Mouse (Mus musculus) kidney, adult 18-20 months (tissue): ENCODE measurements around the gene Nmb.
"Not testable (repeated sequence)": the region's sequence is repeated elsewhere in the genome, so short reads cannot be mapped to it uniquely, and the experiment has no call there.

ENCODE experiments used
- DNase-seq: peaks from one replicate; pipeline ENCODE4 v3.0.0; 2021

Gene Nmb

DNA sequence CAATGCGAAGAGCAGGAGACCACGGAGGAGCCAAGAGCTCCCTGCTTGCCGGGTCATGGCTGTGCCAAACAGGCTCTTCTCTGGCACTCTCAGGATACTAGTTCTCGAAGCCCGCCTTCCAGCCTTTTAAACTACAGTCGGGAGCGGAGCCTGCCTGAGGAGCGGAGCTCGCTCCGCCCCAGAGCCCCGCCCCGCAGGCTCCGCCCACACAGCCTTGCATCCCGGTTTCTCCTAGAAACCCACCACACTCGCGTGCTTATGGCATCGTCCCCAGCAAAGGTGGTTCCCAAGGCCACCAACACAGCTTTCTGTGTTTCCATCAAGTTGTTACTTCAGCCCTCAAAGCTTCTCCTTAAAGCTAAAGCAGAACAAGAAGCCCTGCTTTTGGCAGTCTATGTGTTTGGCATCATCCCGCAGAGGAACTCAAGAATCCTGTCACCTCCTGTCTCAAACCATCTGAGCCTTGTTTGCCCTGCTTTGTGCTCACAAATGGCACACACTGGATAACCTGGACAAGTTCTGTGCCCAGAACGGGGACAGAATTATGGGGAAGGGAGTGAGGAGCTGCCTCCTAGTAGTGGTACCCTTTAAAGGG lies at the start of gene Nmb:
Nmb (minus strand) TSS at position 156 of the 595 bp plus-strand sequence.
- peak; percentile 79 for DNase-seq

DNA sequence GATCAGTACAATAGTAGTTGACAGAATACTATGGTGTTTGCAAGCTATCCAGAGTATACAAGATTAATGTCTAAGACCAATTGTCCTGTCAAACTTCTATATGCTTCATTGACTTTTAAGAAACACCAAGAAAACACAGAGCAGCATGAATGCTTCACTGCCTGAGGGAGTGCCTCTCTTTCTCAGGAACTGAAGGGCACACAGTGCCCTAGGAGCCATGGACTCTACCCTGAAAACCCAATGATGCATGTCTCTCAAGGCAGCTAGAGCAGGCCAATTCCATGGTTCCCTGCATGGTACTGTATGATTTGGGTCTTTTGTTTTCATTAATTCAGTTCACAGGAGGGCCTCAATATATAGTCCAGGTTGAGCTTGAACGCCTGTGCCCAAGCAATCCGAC lies 49.4 kb upstream of the Nmb start:
- no peak for DNase-seq

DNA sequence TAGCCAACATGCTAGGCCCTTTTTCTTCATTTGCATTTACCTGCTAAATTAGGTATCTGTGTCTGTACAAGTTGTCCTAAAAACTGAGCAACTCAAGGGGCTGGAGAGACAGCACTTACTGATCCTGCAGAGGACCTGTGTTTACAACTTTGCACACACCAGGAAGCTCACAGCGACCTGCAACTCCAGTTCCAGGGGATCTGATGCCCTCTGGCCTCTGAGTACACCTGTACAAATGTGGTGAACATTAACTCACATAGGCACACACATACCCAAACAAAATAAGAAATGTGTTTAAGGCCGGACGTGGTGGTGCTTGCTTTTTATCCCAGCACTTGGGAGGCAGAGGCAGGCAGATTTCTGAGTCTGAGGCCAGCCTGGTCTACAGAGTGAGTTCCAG lies 47.3 kb upstream of the Nmb start:
- no peak for DNase-seq

DNA sequence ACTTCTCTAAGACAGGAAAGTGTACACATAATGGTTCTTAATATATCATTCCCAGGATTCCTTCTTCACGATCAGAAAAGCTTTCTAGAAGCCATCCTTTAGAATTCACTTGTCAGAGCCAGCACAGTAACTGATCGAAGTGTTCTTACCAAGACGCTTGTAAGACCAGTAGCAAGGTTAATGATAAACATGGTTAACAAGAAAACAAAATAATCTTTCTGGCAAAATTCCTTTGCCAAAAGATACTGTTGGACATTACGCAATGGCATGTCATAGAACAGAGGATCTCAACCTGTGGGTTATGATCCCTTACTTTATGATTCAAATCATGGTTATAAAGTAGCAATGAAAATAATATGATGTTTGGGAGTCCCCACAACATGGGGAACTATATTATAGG lies 46.6 kb upstream of the Nmb start:
- DNase-seq = no peak

DNA sequence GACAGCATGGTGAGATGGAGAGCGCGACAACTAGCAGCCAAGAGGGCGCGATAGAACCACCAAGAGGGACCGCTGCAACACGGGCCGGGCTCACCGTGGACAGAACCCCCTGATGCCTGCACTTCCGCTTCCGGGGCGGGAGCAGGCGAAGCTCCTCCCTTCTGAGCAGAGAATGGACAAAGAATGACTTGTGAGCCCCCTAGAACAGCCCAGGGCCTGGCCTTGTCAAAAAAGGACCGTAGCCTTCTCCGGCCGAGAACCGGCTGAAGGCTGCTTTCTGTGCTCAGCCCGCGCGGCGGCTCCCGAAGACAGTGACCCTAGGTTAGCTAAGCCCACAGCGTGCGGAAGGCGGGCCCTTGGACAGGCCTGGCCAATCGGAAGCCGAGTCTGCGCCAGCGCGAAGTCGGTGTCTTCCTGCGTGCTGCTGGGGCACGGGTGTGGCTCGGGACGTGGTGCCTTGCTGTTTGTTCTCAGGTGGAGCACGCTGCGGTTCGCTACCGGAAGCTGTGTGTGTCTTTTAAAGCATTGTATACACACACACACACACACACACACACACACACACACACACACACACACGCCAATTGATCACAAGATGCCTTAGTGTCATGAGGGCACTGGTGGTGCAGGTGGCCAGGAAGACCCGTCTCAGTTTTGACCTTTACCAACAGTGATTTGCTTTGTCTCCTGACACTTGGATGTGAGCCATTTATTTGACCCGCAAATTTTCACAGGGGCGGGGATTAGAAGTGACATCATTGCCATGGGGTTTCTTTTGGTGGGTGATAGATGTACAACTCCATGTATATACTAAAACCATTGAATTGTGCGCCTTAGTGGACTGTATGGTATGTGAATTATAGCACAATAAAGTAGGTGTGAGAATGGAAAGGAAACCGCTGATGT lies 42.8 kb upstream of the Nmb start, which contains the start of gene Sec11a:
Sec11a (minus strand) TSS at position 336 of the 906 bp plus-strand sequence.
- peak; percentile 97 for DNase-seq

DNA sequence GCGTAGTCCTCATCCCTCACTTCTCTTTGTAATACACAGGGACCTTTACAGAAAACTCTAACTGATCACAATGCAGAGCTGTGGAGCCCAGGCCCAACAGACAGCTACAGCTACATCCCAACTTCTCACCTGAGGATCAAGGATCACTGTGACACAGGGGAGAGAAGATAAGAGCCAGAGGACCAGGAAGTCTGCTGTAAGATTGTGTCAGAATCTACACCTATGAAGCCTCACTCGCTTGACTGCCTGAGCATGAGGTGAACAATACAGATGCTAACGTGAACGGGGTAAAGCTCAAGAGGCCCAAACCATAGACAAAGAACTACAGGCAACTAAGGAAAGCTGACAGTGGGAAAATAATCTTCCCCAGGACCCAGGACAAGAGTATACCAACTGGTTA lies 34.9 kb upstream of the Nmb start:
- no peak for DNase-seq

DNA sequence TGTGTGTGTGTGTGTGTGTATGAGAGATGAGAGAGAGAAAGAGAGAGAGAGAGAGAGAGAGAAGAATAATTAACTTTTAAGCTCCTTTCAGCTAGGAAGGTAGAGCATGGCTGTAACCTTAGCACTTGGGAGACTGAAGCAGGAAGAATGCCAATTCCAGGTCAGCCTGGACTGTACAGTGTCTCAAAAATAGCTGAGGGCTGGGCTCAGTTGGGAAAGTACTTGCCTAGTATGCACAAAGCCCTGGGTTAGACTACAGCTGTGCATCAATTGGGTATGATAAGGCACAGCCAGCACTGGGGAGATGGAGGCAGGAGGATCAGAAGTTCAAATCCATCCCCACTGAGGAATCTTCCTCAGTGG lies 32.4 kb upstream of the Nmb start:
- not testable (repeated sequence) for DNase-seq

DNA sequence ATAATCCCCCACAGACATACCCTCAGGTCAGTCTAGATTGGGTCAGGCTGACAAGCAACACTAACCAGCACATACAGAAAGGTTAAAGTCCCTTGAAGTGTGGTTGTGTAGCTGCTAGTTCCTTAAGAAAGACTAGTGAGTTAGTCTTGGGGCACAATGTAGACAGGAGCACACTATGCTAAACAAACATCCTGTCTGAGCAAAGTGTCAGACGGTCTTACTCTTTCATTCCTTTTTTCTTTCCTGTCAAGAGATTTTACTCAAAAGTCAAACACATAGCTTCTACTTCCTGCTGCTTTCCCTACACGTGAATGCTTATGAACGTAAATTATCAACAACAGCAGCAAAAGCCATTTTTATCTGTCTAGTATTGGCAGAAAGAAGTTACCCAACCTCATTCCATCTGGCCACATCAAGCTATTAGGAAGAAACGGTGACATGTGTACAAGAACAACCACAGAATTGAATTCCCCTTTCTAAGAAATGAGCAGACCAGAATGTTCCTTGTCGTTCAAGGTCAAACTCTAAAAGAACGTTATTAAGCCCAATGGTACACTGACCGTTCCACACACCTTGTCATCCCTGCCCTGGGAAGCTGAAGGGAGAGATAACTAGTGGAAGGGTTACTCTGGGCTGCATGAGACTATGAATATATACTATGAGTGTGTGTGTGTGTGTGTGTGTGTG lies 31.9 kb upstream of the Nmb start:
- DNase-seq = not testable (repeated sequence)

DNA sequence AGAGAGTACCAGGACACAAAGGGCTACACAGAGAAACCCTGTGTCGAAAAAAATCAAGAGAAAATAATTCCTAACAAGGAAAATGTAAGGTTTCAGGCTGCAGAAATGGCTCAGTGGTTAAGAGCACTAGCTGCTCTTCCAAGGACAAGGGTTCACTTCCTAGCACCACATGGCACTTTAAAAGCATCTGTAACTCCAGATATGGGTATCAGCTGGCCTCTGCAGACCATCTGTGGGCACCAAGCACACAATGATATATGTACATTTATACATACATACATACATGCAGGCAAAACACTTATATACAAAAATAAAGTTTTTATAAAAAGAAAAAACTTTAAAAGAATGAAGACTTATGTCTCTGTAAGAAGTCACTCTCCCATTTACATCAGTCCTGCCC lies 31.0 kb upstream of the Nmb start:
- no peak for DNase-seq

DNA sequence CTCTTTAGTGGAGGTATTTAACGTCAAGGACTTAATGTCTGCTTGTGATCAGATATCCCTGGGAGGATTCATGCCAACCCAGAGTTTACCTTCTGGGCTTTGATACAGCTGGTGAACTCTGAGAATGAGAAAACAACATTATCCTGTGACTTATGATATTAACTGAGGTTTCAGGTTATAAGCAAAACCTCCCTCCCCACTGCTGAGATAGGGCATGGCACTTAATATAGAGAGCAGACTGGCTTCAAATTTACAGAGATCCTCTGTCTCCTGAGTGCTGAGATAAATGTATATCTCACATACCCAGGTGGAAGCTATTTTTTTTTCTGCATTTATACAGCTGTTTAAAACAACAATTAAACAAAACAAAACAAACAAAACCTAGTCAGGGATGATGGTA lies 27.9 kb upstream of the Nmb start:
- no peak for DNase-seq

DNA sequence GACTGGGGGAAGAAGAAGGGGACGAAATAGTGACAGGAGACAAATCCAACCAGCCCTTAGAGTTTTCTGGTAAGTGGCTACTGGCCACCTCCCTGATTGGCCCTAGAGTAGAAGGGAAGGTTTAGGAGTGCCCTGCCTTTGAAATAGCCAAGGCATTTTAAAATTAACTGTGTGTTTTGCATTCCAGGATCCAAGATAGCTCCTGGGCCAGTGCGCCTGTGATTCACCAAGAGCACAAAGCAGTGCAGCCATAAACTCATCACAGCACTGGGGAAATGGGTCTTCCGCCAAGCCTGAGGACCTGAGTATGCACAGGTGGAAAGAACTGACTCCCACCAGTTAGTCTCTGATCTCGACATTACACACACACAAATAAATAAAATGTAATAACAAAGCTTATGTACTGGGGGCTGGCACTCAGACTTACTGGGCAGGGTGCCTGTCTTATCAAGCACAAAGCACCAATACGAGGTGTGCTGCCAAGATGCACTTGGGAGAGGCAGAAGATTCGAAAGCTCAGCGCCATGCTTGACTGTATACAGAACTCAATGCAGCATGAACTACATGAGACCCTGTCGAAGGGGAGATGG lies 26.8 kb upstream of the Nmb start:
- DNase-seq = no peak

DNA sequence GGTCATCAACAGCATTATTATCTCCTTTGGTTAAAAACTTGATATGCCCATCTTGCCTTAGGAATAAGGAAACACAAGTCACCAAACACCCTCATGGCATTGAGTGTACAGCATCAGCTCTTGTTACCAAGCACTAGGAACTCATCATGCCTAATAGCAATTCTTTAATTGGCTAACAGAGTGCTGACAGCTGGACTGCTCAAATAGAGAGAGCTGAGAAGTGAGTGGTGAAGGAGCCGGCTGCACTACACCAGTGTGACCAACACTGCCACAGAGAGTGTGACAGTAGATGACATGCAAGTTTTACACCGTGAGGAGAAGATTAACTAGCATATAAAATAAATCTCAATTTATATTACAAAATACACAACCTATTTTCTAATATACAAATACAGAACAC lies 18.3 kb upstream of the Nmb start:
- DNase-seq = no peak

DNA sequence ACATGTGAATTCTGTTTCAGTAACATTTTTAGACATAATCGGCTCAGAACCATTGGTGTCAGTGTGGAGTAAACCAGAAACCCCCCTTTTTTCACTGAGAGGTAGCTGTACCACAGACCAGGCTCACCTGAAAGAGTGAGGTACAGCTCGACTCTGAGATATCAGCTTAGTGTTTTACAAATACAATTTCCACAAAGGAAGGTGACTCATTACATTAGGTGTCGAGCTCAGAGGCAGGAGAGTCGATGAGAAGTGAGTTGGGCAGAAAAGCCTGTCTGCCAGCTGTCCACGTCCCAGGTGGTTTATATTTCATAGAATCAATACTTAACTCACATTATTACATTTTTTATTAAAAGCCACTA lies 14.8 kb upstream of the Nmb start:
- no peak for DNase-seq

DNA sequence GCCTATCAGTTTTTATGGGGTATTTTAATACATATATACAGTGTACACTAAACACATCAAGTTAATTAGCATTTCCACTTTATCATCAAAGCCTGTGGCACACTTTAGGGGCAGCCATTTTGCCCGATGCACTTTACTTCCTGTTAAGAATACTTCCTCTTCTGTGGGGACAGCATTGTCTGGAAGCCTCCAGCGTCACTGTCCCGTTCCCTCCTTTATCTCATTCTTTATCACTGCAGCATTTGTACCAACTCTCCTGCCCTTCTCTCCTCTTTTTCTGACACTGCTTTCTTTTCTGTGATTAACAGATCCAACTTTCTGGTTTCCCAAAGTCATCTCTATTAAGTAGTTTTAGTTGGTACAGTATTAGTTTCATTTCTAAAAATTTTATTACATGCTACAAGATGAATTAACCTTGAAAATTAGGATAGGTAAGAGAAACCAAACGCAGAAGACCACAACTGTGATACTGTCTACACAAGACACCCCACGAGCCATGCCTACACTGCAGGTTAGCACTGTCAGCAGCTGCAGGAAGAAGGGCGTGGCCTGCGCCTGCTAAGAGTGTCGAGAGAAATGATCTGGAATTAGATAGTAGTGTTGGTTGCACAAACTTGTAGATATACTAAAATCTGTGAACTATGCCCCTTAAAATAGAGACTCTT lies 14.2 kb upstream of the Nmb start:
- no peak for DNase-seq

DNA sequence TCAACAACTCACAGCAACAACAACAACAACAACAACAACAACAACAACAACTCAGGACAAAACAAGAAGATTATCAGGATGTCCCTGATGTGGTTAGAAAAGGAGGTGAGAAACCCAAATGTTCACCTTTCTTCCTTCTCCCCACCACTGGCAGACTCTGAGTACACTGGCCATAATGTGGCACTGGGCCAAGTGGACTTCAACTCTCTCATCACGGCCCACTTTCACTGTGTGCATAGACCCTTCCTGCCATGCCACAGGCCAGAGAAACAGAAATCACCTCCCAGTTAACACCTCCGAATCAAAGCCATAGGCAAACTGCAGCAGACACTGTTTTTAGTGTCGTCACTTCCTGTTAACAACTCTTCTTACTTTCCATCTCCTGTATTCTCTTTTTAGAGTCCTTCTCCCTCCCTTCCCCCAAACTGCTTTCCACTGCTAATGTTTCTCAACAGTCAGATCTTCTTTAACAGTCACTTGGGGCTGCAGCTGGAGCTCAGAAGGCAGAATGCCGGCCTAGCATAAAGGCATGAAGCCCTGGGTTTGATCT lies 13.1 kb upstream of the Nmb start:
- peak; percentile 49 for DNase-seq

DNA sequence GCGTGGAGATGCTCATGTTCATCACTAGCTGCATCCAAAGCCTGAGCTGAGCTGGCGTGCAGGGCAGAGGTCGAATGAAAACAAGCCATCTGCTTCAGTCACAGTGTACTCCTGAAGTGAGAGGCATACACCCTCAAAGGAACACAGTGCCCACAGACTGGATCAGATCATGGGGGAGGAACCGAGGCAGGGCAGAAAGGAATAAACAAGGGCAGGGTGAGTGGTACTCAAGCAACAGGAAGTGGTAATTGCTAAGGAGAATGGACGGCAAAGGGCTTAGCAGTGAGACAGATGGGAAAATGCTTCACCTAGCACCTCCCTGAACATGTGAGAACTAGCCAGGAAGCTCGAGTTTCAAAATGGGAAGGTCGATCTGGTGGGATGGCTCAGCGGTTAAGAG lies 7.6 kb upstream of the Nmb start:
- no peak for DNase-seq

DNA sequence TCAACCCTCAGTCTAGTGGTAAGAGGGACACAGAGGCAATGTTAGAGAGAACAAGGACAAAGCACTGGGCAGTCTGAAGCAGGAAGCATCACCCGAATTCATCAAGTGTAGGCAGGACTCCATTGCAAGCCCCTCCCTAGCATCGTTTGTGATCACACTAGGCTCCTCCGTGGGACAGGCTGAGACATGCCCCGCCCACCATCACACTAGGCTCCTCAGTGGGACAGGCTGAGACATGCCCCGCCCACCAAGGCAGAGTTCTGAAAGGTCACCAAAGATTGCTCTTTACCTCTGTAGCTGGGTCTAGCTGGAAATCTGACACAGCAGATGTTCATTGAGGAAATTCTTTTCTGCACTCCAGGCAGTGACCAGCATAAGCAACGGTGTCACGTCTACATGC lies 6.2 kb upstream of the Nmb start:
- DNase-seq = no peak

DNA sequence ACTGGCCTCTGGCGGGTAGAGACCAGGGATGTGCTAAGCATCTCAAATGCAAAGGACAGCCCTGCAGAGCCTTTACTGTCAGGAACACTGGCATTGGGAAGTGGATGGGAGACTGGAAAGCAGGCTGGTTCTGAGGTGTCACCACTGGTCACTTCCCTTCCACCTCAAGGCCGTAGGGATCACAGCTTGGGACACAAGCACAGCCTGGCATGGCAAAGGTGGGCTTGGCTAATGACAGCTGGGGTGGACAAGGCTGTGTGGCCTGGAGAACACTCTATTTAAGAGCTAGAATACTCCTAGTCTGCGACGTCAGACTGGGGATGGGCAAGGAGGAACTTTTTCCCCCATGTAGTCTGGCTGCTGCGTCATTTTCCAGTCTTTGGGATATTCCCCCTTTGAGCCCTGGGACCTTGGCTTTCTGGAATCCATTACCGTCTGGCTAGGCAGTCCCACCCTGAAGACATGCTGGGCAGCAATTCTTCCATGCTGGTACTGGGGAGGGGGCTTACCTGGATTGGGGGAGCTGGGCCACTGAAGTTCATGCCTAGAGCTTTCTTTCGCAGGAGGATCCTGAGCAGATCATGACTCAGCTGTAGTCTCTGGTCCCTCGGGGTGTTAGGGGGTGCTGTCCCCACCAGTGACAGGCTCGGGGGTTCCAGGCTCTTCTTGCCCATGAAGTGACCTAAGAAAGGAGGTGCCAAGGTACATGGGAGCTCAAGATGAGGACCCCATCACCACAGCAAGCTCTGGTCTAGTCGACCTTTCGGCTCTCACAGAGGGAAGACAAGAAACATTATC lies 1.1 kb downstream of the Nmb start:
- no peak for DNase-seq

DNA sequence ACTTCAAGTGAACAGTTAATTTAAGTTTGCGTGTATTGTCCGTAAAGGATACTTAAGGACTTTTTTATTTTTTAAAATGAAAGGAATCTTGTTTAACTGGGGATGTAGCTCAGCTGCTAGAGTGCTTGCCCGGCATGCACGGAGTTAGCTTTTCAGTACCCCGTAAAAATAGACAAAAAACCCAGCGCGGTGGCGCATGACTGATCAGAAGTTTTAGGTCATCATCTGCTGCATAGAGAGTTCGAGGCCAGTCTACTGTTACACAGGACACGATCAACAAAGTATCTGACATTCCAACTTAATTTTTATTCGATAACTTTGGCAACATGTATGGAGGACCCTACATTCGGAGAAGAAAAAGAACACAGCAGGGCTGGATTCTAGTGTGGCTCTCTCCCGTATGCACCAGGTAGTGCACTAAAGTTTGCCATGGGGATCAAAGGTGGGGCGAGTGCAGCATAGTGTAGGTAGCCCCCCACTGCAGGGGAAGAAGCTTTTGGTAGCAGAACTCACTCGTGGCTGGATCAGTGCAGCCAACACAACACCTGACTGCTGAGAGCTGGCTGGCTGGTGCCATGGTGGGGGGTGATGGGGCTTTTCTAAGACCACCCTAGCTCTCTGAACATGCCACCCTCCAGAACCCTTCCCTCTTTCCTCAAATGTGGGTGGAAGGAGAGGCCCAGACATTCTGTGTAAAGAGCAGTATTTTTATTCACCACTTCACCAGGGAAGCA lies 3.2 kb downstream of the Nmb start:
- no peak for DNase-seq

DNA sequence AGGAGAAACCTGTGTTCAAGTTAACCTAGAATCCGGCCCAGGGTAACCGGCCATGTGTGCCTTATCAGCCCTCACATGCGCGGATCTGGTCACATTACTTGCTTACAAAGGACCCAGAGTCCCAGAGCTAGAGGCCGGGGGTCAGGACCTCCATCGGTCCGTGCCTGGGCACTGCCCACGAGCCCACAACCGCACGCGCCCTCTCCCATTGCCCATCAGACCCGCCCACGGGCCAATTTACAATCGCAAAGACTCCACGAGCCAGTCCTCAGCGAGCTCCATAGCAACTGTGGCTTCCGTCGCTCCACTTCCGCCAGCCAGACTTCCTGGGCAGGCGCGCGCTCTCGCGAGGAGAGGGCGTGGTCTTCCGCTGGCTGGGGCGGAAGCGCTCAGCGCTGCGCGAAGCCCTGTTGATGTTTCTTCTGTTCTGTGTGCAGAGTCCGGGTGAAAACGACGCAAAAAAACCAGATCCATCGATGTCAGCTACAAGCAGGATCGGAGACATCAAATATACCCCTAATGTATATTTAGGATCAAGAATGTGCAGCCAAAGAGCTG lies 3.9 kb downstream of the Nmb start, which contains the start of gene Wdr73:
Wdr73 (minus strand) TSS at position 326 of the 558 bp plus-strand sequence.
- DNase-seq = peak; percentile 91

DNA sequence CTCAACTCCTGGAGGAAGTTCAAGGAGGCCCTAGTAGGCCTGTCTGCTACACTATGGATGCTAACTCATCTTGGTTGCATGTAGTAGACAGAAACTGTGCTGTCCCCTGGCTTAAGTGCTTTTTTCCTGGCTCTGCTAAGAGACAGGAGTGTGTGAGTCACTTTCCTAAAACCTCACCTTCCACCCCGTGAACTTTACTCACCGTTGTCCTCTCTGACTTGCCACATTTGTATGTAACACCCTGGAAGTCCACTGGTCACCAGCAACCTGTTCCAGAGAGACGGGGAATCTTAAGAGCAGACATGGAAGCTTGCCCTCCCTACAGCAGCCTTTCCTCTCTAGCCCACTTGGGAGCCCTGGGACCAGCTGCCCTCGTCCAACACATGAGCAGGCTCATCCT lies 7.2 kb downstream of the Nmb start:
- DNase-seq = no peak
